Mouse (Mus musculus) ES-Bruce4 (cell line): Measurements from ENCODE around the gene Txlna.

ENCODE experiments used
- CTCF ChIP-seq: IDR thresholded peaks from one replicate; pipeline ENCODE4 v1.8.1; 2011; ENCODE audit warnings: low read depth, low read length
- EP300 ChIP-seq: IDR thresholded peaks from 2 replicates; pipeline ENCODE4 v1.6.1; 2011; ENCODE audit warnings: low read depth, low read length; ENCODE audit not compliant: insufficient read depth
- POLR2A ChIP-seq: IDR thresholded peaks from one replicate; pipeline ENCODE4 v1.8.1; 2011; ENCODE audit warnings: low read length; ENCODE audit not compliant: insufficient read depth

DNA sequence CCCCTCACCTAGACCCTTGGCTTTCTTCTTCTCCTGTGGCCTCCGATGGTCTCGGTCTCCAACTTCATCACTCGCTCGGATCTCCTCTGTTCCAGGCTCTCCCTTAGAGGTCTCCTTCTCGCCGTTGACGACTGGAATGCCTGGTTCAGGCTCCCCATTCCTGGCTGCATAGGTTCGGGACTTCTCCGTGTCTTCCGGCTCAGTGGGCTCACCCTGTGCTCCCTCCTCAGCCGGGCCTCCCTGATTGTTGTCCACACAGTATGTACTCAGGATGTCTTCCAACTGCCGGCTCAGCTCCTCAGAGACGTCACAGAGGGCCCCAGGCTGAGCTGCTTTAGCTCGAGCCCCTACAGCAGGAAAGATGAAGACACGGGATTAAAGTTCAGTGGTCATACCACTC, 1.6 kb downstream of the Txlna start:
- TF ChIP-seq CTCF: no peak
- TF ChIP-seq POLR2A: no peak
- no peak for TF ChIP-seq EP300
